Comparison of ENCODE assay signal across 23 mouse cellular contexts in genomic region chr15:31192563-31192962, GRCm38 (mm10). TPM values are rescaled to one million over a fixed set of nuclear protein-coding genes. Genes with fewer than 3 reads are reported as not detected.
DNase-seq lines count a peak whose midpoint lies in the region; ATAC-seq and TF ChIP-seq lines count a peak whose summit lies in the region.
"Had no signal": no experiment of that assay in that cellular context is flagged by ENCODE, and none has a peak within 500 bp of the region (broad histone marks: within the 10 kb centered on the region; RNA-seq: fewer than 3 reads in every experiment).

No protein-coding gene starts in this region.

- TF ChIP-seq POLR2A in MEL (IDR thresholded peaks at IDR 0.05; ENCODE audit: control insufficient read depth in 1 of 2, insufficient read depth in 1 of 2, low read depth in 1 of 2, low read length in 2 of 2, poor library complexity in 1 of 2): no peak

- no peaks in the 10 kb centered on the region for H3K4me1 ChIP-seq in lung, embryonic 14.5 days (ENCODE audit: insufficient read depth)
- peaks cover 5% of the 10 kb centered on the region; the same call in 1 of the 2 replicates for H3K4me1 ChIP-seq in megakaryocyte, embryonic 14.5 days
- H3K4me1 ChIP-seq in G1E (ENCODE audit: insufficient read depth, low read depth, low read length): no peaks in the 10 kb centered on the region
- no peaks in the 10 kb centered on the region for H3K4me1 ChIP-seq in MEL (ENCODE audit: control insufficient read depth in 1 of 2, insufficient read depth in 2 of 2, low read length in 2 of 2)

- 0 out of 2 replicates have a peak, but pooled peaks have one; percentile 10 for TF ChIP-seq CTCF in lung, embryonic 14.5 days (IDR thresholded peaks at IDR 0.05; ENCODE audit: low read depth)
- TF ChIP-seq CTCF in G1E (IDR thresholded peaks at IDR 0.05; ENCODE audit: low read depth, low read length): no peak
- no peak for TF ChIP-seq CTCF in MEL (IDR thresholded peaks at IDR 0.05 in 2 of 3, conservative IDR thresholded peaks at IDR 0.05 in 1 of 3; ENCODE audit: control insufficient read depth in 1 of 3, insufficient read depth in 1 of 3, low read depth in 2 of 3, low read length in 3 of 3, poor library complexity in 1 of 3, severe bottlenecking in 1 of 3)

- H3K9ac ChIP-seq in lung, embryonic 14.5 days: no peak overlapping the region
- H3K9ac ChIP-seq in MEL (ENCODE audit: control insufficient read depth, low read depth, low read length, poor library complexity, severe bottlenecking): no peak overlapping the region

- TF ChIP-seq EP300 in MEL (IDR thresholded peaks at IDR 0.05; ENCODE audit: low read depth in 1 of 2, low read length in 2 of 2): no peak

- no peak for ATAC-seq in lung, embryonic 14.5 days (ENCODE audit: insufficient read depth)
- ATAC-seq in megakaryocyte, adult 5-6 weeks (ENCODE audit: poor library complexity, severe bottlenecking): no peak
- ATAC-seq in G1E (ENCODE audit: extremely low read depth, insufficient number of reproducible peaks, low FRiP score, poor library complexity, severe bottlenecking): no peak
- ATAC-seq: activated CD4-positive, CD25-positive, alpha-beta regulatory T cell, adult 4 months; CD4-positive, CD25-positive, alpha-beta regulatory T cell, adult 4 months; Patski had no signal

- no peaks in the 10 kb centered on the region for H3K27me3 ChIP-seq in lung, embryonic 14.5 days (ENCODE audit: insufficient read depth, low read length)
- H3K27me3 ChIP-seq in megakaryocyte, embryonic 14.5 days (replicated peaks): peaks cover 3% of the 10 kb centered on the region
- H3K27me3 ChIP-seq in G1E (ENCODE audit: insufficient read depth, low read length): no peaks in the 10 kb centered on the region
- H3K27me3 ChIP-seq in MEL (ENCODE audit: control insufficient read depth in 1 of 2, insufficient read depth in 2 of 2, low read length in 2 of 2): no peaks in the 10 kb centered on the region
- H3K27me3 ChIP-seq: CH12.LX, Patski had no signal

- 97% methylated on average over 1 of the region's 1 CpGs for WGBS in lung, embryonic 14.5 days

- DNase-seq in lung, embryonic 14.5 days: no peak
- no peak for DNase-seq in lung, postnatal 10 days
- DNase-seq in G1E (ENCODE audit: low spot score) (no peak), MEL (ENCODE audit: low read depth, low spot score) (no peak)
- DNase-seq in heart, postnatal 10 days: no peak
- no peak for DNase-seq in cerebellum, adult 11-12 months
- DNase-seq: adrenal gland, adult 2 months; adrenal gland, adult 8-10 months; adrenal gland, postnatal 10 days; adrenal gland, postnatal 14 days; adrenal gland, postnatal 25 days; adrenal gland, postnatal 36 days; B cell, adult 2 months; cerebellum, adult 11 months; cerebellum, adult 18-20 months; cerebellum, adult 2 months; cerebellum, adult 8-10 months had no signal

- intact Hi-C loops in heart, postnatal 10 days (cut with DNase I): no loop called here

- no peaks in the 10 kb centered on the region for H3K79me2 ChIP-seq in MEL (ENCODE audit: control insufficient read depth, insufficient read depth, low read length, poor library complexity)

- no peak overlapping the region for H3K27ac ChIP-seq in lung, embryonic 14.5 days (ENCODE audit: low read depth)
- H3K27ac ChIP-seq in MEL (ENCODE audit: control insufficient read depth, low read depth, low read length): no peak overlapping the region

- no peak for TF ChIP-seq RAD21 in MEL (IDR thresholded peaks at IDR 0.05; ENCODE audit: low read depth, low read length)

- no peak overlapping the region for H3K4me3 ChIP-seq in lung, embryonic 14.5 days (ENCODE audit: low read depth, low read length)
- peak overlapping the region; percentile 83 for H3K4me3 ChIP-seq in megakaryocyte, embryonic 14.5 days (replicated peaks)
- H3K4me3 ChIP-seq in G1E (ENCODE audit: low read depth, low read length) (peak overlapping the region; percentile 3; the same call in 1 of the 2 replicates), MEL (ENCODE audit: control insufficient read depth in 1 of 2, insufficient read depth in 1 of 2, low read depth in 2 of 2, low read length in 2 of 2) (no peak overlapping the region)

- no peaks in the 10 kb centered on the region for H3K36me3 ChIP-seq in lung, embryonic 14.5 days (ENCODE audit: insufficient read depth)
- H3K36me3 ChIP-seq in megakaryocyte, embryonic 14.5 days (replicated peaks; ENCODE audit: low read length): no peaks in the 10 kb centered on the region
- no peaks in the 10 kb centered on the region for H3K36me3 ChIP-seq in G1E (replicated peaks)
- H3K36me3 ChIP-seq in MEL (ENCODE audit: control insufficient read depth in 1 of 2, insufficient read depth in 2 of 2, low read length in 2 of 2): no peaks in the 10 kb centered on the region

- H3K4me2 ChIP-seq in lung, embryonic 14.5 days: no peak overlapping the region

- H3K9me3 ChIP-seq in lung, embryonic 14.5 days (ENCODE audit: low read depth, low read length): no peaks in the 10 kb centered on the region
- peaks cover 13% of the 10 kb centered on the region for H3K9me3 ChIP-seq in megakaryocyte, embryonic 14.5 days
- H3K9me3 ChIP-seq in G1E (replicated peaks): peaks cover 5% of the 10 kb centered on the region
- H3K9me3 ChIP-seq in MEL (replicated peaks; ENCODE audit: insufficient read depth, low read length): no peaks in the 10 kb centered on the region

TF ChIP-seq in MEL, 35 proteins besides CTCF, POLR2A, EP300 and RAD21:
- TF ChIP-seq POLR2AphosphoS5 (IDR thresholded peaks at IDR 0.05; ENCODE audit: borderline replicate concordance, low read depth, low read length): peak; percentile 73; the same call in 1 of the 2 replicates
- no peak for TF ChIP-seq NRF1 (IDR thresholded peaks at IDR 0.05; ENCODE audit: insufficient read depth, low read depth, low read length, poor library complexity, severe bottlenecking)
- no peak for TF ChIP-seq JUND (IDR thresholded peaks at IDR 0.05; ENCODE audit: low read depth, low read length)
- no peak for TF ChIP-seq ZKSCAN1 (IDR thresholded peaks at IDR 0.05; ENCODE audit: low read depth, low read length)
- TF ChIP-seq BHLHE40 (IDR thresholded peaks at IDR 0.05; ENCODE audit: borderline replicate concordance, low read depth, low read length): no peak
- TF ChIP-seq USF1 (IDR thresholded peaks at IDR 0.05; ENCODE audit: low read depth, low read length): no peak
- no peak for TF ChIP-seq ZMIZ1 (IDR thresholded peaks at IDR 0.05; ENCODE audit: low read depth, low read length)
- TF ChIP-seq MYB (IDR thresholded peaks at IDR 0.05; ENCODE audit: low read depth, low read length): no peak
- TF ChIP-seq GABPA (IDR thresholded peaks at IDR 0.05; ENCODE audit: low read depth, low read length): no peak
- no peak for TF ChIP-seq ETS1 (IDR thresholded peaks at IDR 0.05; ENCODE audit: low read depth, low read length)
- TF ChIP-seq TAL1 (IDR thresholded peaks at IDR 0.05; ENCODE audit: low read length): 0 out of 2 replicates have a peak, but pooled peaks have one; percentile 4

RNA-seq across cellular contexts. Expression of gene Dap, which starts 31.6 kb away (rescaled TPM):
- polyA plus RNA-seq in lung, embryonic 14.5 days (2014; fragmentation: Nextera tagmentation; extraction: Ambion mirVana): 97.1 and 99.2 TPM in 2 replicates
- polyA plus RNA-seq in megakaryocyte, embryonic 14.5 days (2012; ENCODE audit: insufficient read depth, low replicate concordance): 121 and 178 TPM in 2 replicates
- 91.4 and 97.3 TPM in 2 replicates for total RNA-seq in megakaryocyte, adult 5-6 weeks (2015)
- 63.1 and 66.6 TPM in 2 replicates for total RNA-seq in megakaryocyte, adult 5-6 weeks (2017)
- total RNA-seq in G1E (2014; fragmentation: Nextera tagmentation): not detected in 2 replicates
- 0.11 TPM in 1 of 2 replicates, not detected in the other for total RNA-seq in G1E (2017)
- 0.05 and 0.07 TPM in 2 replicates for polyA plus RNA-seq in G1E (2012)
- total RNA-seq in MEL (2012; rRNA removed): 17.8 and 18.0 TPM in 2 replicates
- polyA plus RNA-seq in MEL (2012; ENCODE audit: insufficient read depth in 1 of 2, insufficient read length in 2 of 2, low read depth in 1 of 2, low replicate concordance in 2 of 2, missing spikeins in 1 of 2): 10 to 100 TPM in 1 of 2 experiments, not detected in 1; 72.6 TPM
- total RNA-seq in heart, postnatal 10 days (2021): 10 to 100 TPM; 36.2 to 41.3 TPM

Comparison
In these comparisons a context has a peak if more than half of its experiments do, and no peak if none do; other contexts are left out.
1. H3K4me3 ChIP-seq: peak in megakaryocyte, embryonic 14.5 days (single experiment) and G1E (single experiment); none in lung, embryonic 14.5 days (single experiment) and MEL (0 of 2).
2. RNA of gene Dap, which starts 31.6 kb away (total RNA-seq): 63.1 to 97.3 TPM in megakaryocyte, adult 5-6 weeks, 36.2 to 41.3 TPM in heart, postnatal 10 days and 17.8 to 18.0 TPM in MEL; 0.11 TPM in G1E; every median in the first group is over 10 times any median in the second.